Comparison of ENCODE assay signal across 8 mouse cellular contexts in genomic region chr17:87105941-87106340, GRCm38 (mm10). TPM values are rescaled to one million over a fixed set of nuclear protein-coding genes. Genes with fewer than 3 reads are reported as not detected.
DNase-seq lines count a peak whose midpoint lies in the region; ATAC-seq lines count a peak whose summit lies in the region.

No protein-coding gene starts in this region.

- ATAC-seq in heart, embryonic 14.5 days (ENCODE audit: insufficient number of reproducible peaks, insufficient read depth, low FRiP score, low read depth): no peak
- no peak for ATAC-seq in liver, embryonic 11.5 days (replicated peaks; ENCODE audit: low FRiP score)

- peak; percentile 93 for DNase-seq in heart, adult 11 months
- DNase-seq in heart, postnatal 25 days (ENCODE audit: low spot score): no peak
- DNase-seq in cerebellum, adult 9-10 months: peak; percentile 62
- DNase-seq in liver, embryonic 11.5 days (ENCODE audit: low spot score): no peak
- DNase-seq in layer of hippocampus, adult 18-20 months (ENCODE audit: low spot score in 2 of 2): no peak
- no peak for DNase-seq in right cerebral cortex, postnatal 14 days
- DNase-seq in urinary bladder, postnatal 4 days (ENCODE audit: low spot score in 2 of 2): no peak

- WGBS in heart, embryonic 14.5 days: 62% methylated on average over 7 of the region's 7 CpGs
- WGBS in liver, embryonic 11.5 days: 85% methylated on average over 7 of the region's 7 CpGs

- H3K4me2 ChIP-seq in heart, embryonic 14.5 days (ENCODE audit: low read length): peak overlapping the region; percentile 74
- H3K4me2 ChIP-seq in liver, embryonic 11.5 days: peak overlapping the region; percentile 79

- no peaks in the 10 kb centered on the region for H3K9me3 ChIP-seq in heart, embryonic 14.5 days (ENCODE audit: control insufficient read depth, low read length)
- H3K9me3 ChIP-seq in liver, embryonic 11.5 days (ENCODE audit: control insufficient read depth, low read length): no peaks in the 10 kb centered on the region

- peak overlapping the region in 1 of 2 experiments; percentile 90; a peak in 2 of 4 replicates for H3K27ac ChIP-seq in heart, embryonic 14.5 days (replicated peaks in 1 of 2; ENCODE audit: control insufficient read depth in 1 of 2, insufficient read depth in 1 of 2, low read depth in 2 of 2, low read length in 2 of 2)
- H3K27ac ChIP-seq in liver, embryonic 11.5 days (ENCODE audit: low read depth, low read length): no peak overlapping the region; the same call in 1 of the 2 replicates

- H3K4me1 ChIP-seq in heart, embryonic 14.5 days (ENCODE audit: control insufficient read depth in 2 of 2, insufficient read depth in 2 of 2, low read length in 2 of 2): peaks cover 6 to 23% of the 10 kb centered on the region in 2 experiments; a peak in 3 of 4 replicates
- 0 out of 2 replicates have a peak, but pooled peaks cover 3% of the 10 kb centered on the region for H3K4me1 ChIP-seq in liver, embryonic 11.5 days (replicated peaks; ENCODE audit: control insufficient read depth, insufficient read depth, low read length)

- peak overlapping the region in 1 of 2 experiments; percentile 86; a peak in 1 of 4 replicates for H3K4me3 ChIP-seq in heart, embryonic 14.5 days (ENCODE audit: control insufficient read depth in 1 of 2, insufficient read depth in 1 of 2, low read depth in 1 of 2, low read length in 2 of 2)
- no peak overlapping the region; the same call in 1 of the 2 replicates for H3K4me3 ChIP-seq in liver, embryonic 11.5 days (ENCODE audit: low read depth, low read length)

- H3K36me3 ChIP-seq in heart, embryonic 14.5 days (ENCODE audit: control insufficient read depth, insufficient read depth, low read length): no peaks in the 10 kb centered on the region
- H3K36me3 ChIP-seq in liver, embryonic 11.5 days (ENCODE audit: control insufficient read depth, insufficient read depth, low read length): no peaks in the 10 kb centered on the region

- H3K27me3 ChIP-seq in heart, embryonic 14.5 days (ENCODE audit: control insufficient read depth, insufficient read depth, low read length): no peaks in the 10 kb centered on the region
- H3K27me3 ChIP-seq in liver, embryonic 11.5 days (replicated peaks; ENCODE audit: control insufficient read depth, insufficient read depth, low read length): no peaks in the 10 kb centered on the region

- peak overlapping the region; percentile 74 for H3K9ac ChIP-seq in heart, embryonic 14.5 days (ENCODE audit: low read length)
- H3K9ac ChIP-seq in liver, embryonic 11.5 days (ENCODE audit: low read depth, low read length): peak overlapping the region; percentile 62; the same call in 1 of the 2 replicates

- intact Hi-C loops in heart, postnatal 25 days (cut with DNase I): loop anchor here (5.0 kb wide), 2 partner anchors 64 to 144 kb away; partner anchors contain the start of gene Rhoq

RNA-seq across cellular contexts. Expression of gene Socs5, which starts 1.5 kb away (rescaled TPM):
- total RNA-seq in heart, postnatal 25 days (2021): 10 to 100 TPM; 27.6 to 34.0 TPM
- 14.4 and 15.6 TPM in 2 replicates for polyA plus RNA-seq in heart, embryonic 14.5 days (2014; fragmentation: Nextera tagmentation; extraction: Ambion mirVana)
- polyA plus RNA-seq in liver, embryonic 11.5 days (2014; fragmentation: Nextera tagmentation; extraction: Ambion mirVana): 7.1 and 7.9 TPM in 2 replicates
- total RNA-seq in layer of hippocampus, adult 18-20 months (2021): 100 to 1,000 TPM; 114 TPM

Comparison
In these comparisons a context has a peak if more than half of its experiments do, and no peak if none do; other contexts are left out.
1. DNase-seq: peak in heart, adult 11 months (single experiment) and cerebellum, adult 9-10 months (single experiment); none in heart, postnatal 25 days (single experiment), liver, embryonic 11.5 days (single experiment), layer of hippocampus, adult 18-20 months (0 of 2), right cerebral cortex, postnatal 14 days (single experiment) and urinary bladder, postnatal 4 days (0 of 2).